In the genomic region with DNA sequence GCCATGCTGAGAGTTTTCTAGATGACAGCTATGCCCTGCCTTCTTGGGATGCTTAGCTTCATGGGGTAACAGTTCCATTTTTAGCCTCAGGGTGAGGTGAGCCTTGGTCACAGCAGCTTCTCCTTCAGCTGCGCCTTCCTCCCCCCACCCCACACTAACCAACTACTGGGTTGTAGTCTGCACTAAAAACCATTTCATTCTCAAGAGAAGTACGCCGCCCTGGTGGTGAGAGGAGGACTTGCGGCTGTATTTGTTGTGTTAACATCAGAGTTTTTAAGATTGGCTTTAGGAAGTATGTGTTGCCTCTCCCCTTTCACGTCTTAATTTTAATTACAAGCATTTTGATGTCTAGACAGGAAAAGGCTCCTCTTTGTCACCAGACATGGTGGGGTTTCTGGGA, we compare ENCODE assay signal across 10 mouse cellular contexts. TPM values are rescaled to one million over a fixed set of nuclear protein-coding genes. Genes with fewer than 3 reads are reported as not detected.
A peak's percentile ranks its signal among the peaks of the same experiment; 100 is the strongest.
DNase-seq lines count a peak whose midpoint lies in the region; ATAC-seq lines count a peak whose summit lies in the region.
"Had no signal": no experiment of that assay in that cellular context is flagged by ENCODE, and none has a peak within 500 bp of the region (broad histone marks: within the 10 kb centered on the region; RNA-seq: fewer than 3 reads in every experiment).

No protein-coding gene starts in this region.

- H3K4me1 ChIP-seq in midbrain, embryonic 14.5 days (ENCODE audit: control insufficient read depth, insufficient read depth, low read length), result peaks cover 18% of the 10 kb centered on the region

- no peaks in the 10 kb centered on the region for H3K9me3 ChIP-seq in midbrain, embryonic 14.5 days (ENCODE audit: control insufficient read depth, low read length)
- H3K9me3 ChIP-seq: embryonic facial prominence, embryonic 13.5 days; limb, embryonic 15.5 days; stomach, embryonic 15.5 days had no signal

- no peaks in the 10 kb centered on the region for H3K36me3 ChIP-seq in midbrain, embryonic 14.5 days (ENCODE audit: control insufficient read depth, insufficient read depth, low read length)
- H3K36me3 ChIP-seq: limb, embryonic 15.5 days; stomach, embryonic 15.5 days had no signal

- 70% methylated on average over 5 of the region's 5 CpGs for WGBS in midbrain, embryonic 14.5 days

- no peak overlapping the region for H3K9ac ChIP-seq in midbrain, embryonic 14.5 days (replicated peaks; ENCODE audit: low read length)
- H3K9ac ChIP-seq: embryonic facial prominence, embryonic 13.5 days; limb, embryonic 15.5 days; stomach, embryonic 15.5 days had no signal

- peak; percentile 47 for DNase-seq in layer of hippocampus, adult 9-10 months (ENCODE audit: low spot score)
- DNase-seq in layer of hippocampus, adult 9-11 months, result no peak
- DNase-seq in MN1 (ENCODE audit: low spot score), result peak; percentile 69
- peak; percentile 35 to 53 for DNase-seq in cerebellum, postnatal 36 days
- DNase-seq in kidney, postnatal 4 days, result peak; percentile 53 to 62
- peak; percentile 71 for DNase-seq in testis, postnatal 10 days (ENCODE audit: low spot score)
- DNase-seq in midbrain, embryonic 14.5 days, result no peak

- no peak for ATAC-seq in midbrain, embryonic 14.5 days (ENCODE audit: low FRiP score, low TSS enrichment)

- no peak overlapping the region for H3K27ac ChIP-seq in midbrain, embryonic 14.5 days (replicated peaks; ENCODE audit: low read depth, low read length)

- H3K27me3 ChIP-seq in midbrain, embryonic 14.5 days (ENCODE audit: control insufficient read depth, insufficient read depth, low read length), result no peaks in the 10 kb centered on the region
- H3K27me3 ChIP-seq: embryonic facial prominence, embryonic 13.5 days; limb, embryonic 15.5 days; stomach, embryonic 15.5 days had no signal

- H3K4me3 ChIP-seq in midbrain, embryonic 14.5 days (replicated peaks; ENCODE audit: low read depth, low read length), result no peak overlapping the region
- H3K4me3 ChIP-seq: embryonic facial prominence, embryonic 13.5 days; limb, embryonic 15.5 days; stomach, embryonic 15.5 days had no signal

- H3K4me2 ChIP-seq in midbrain, embryonic 14.5 days (ENCODE audit: low read length), result no peak overlapping the region
- H3K4me2 ChIP-seq: embryonic facial prominence, embryonic 13.5 days; limb, embryonic 15.5 days; stomach, embryonic 15.5 days had no signal

RNA-seq across cellular contexts. Expression of a gene that starts 18.6 kb away (rescaled TPM):
- 3.2 and 3.9 TPM in 2 replicates for polyA plus RNA-seq in midbrain, embryonic 14.5 days (2014; fragmentation: Nextera tagmentation; extraction: Ambion mirVana)

RNA-seq across cellular contexts. Expression of a gene that starts 33.1 kb away (rescaled TPM):
- not detected in 2 replicates for polyA plus RNA-seq in midbrain, embryonic 14.5 days (2014; fragmentation: Nextera tagmentation; extraction: Ambion mirVana)
- polyA plus RNA-seq: embryonic facial prominence, embryonic 13.5 days had no signal

RNA-seq across cellular contexts. Expression of a gene that starts 39.7 kb away (rescaled TPM):
- 11.7 and 16.2 TPM in 2 replicates for polyA plus RNA-seq in midbrain, embryonic 14.5 days (2014; fragmentation: Nextera tagmentation; extraction: Ambion mirVana)

Comparison
In these comparisons a context has a peak if more than half of its experiments do, and no peak if none do; other contexts are left out.
1. DNase-seq: peak in layer of hippocampus, adult 9-10 months (single experiment), MN1 (single experiment), cerebellum, postnatal 36 days (2 of 2), kidney, postnatal 4 days (2 of 2) and testis, postnatal 10 days (single experiment); none in layer of hippocampus, adult 9-11 months (single experiment) and midbrain, embryonic 14.5 days (single experiment).